23 mouse cellular contexts compared by ENCODE assay signal in genomic region chr9:103475414-103475813, GRCm38 (mm10). TPM values are rescaled to one million over a fixed set of nuclear protein-coding genes. Genes with fewer than 3 reads are reported as not detected.
DNase-seq lines count a peak whose midpoint lies in the region; ATAC-seq lines count a peak whose summit lies in the region.
"Had no signal": no experiment of that assay in that cellular context is flagged by ENCODE, and none has a peak within 500 bp of the region (broad histone marks: within the 10 kb centered on the region; RNA-seq: fewer than 3 reads in every experiment).

No protein-coding gene starts in this region.

- no peak for ATAC-seq in kidney, embryonic 14.5 days (ENCODE audit: low FRiP score, low TSS enrichment)
- ATAC-seq in liver, embryonic 12.5 days: peak; percentile 22; the same call in 1 of the 2 replicates
- ATAC-seq in liver, embryonic 11.5 days (replicated peaks; ENCODE audit: low FRiP score): no peak
- ATAC-seq: CD4-positive, CD25-positive, alpha-beta regulatory T cell, adult 4 months; forebrain, embryonic 13.5 days; midbrain, embryonic 13.5 days had no signal

- no peak overlapping the region for H3K4me2 ChIP-seq in kidney, embryonic 14.5 days (replicated peaks; ENCODE audit: low read depth, low read length)
- no peak overlapping the region for H3K4me2 ChIP-seq in liver, embryonic 12.5 days
- no peak overlapping the region for H3K4me2 ChIP-seq in liver, embryonic 11.5 days
- H3K4me2 ChIP-seq: embryonic facial prominence, embryonic 13.5 days; forebrain, embryonic 13.5 days; heart, embryonic 11.5 days; midbrain, embryonic 13.5 days had no signal

- H3K9ac ChIP-seq in kidney, embryonic 14.5 days (ENCODE audit: low read depth, low read length): no peak overlapping the region
- H3K9ac ChIP-seq in liver, embryonic 12.5 days: no peak overlapping the region
- no peak overlapping the region for H3K9ac ChIP-seq in liver, embryonic 11.5 days (ENCODE audit: low read depth, low read length)
- H3K9ac ChIP-seq: embryonic facial prominence, embryonic 13.5 days; forebrain, embryonic 13.5 days; midbrain, embryonic 13.5 days had no signal

- peak; percentile 63 for DNase-seq in kidney, adult 11 months
- DNase-seq in liver, embryonic 11.5 days (ENCODE audit: low spot score): no peak
- DNase-seq in kidney, postnatal 36 days: peak; percentile 69 to 78
- DNase-seq in yolk sac, embryonic 10.5 days (ENCODE audit: low spot score): peak; percentile 17
- no peak for DNase-seq in urinary bladder, adult 2 months (ENCODE audit: low spot score)
- no peak for DNase-seq in thymus, postnatal 25 days
- DNase-seq: adrenal gland, postnatal 14 days; cerebellum, adult 8-10 months; cerebellum, postnatal 36 days; embryo, embryonic 11 days; heart, postnatal 10 days; lung, adult 2 months; lung, postnatal 14 days had no signal

- no peaks in the 10 kb centered on the region for H3K36me3 ChIP-seq in kidney, embryonic 14.5 days (ENCODE audit: control insufficient read depth, insufficient read depth, low read length)
- H3K36me3 ChIP-seq in liver, embryonic 12.5 days: no peaks in the 10 kb centered on the region
- H3K36me3 ChIP-seq in liver, embryonic 11.5 days (ENCODE audit: control insufficient read depth, insufficient read depth, low read length): no peaks in the 10 kb centered on the region
- H3K36me3 ChIP-seq: embryonic facial prominence, embryonic 13.5 days; midbrain, embryonic 13.5 days had no signal

- no peaks in the 10 kb centered on the region for H3K9me3 ChIP-seq in kidney, embryonic 14.5 days (ENCODE audit: control insufficient read depth, low read length)
- H3K9me3 ChIP-seq in liver, embryonic 12.5 days (replicated peaks): no peaks in the 10 kb centered on the region
- no peaks in the 10 kb centered on the region for H3K9me3 ChIP-seq in liver, embryonic 11.5 days (ENCODE audit: control insufficient read depth, low read length)
- H3K9me3 ChIP-seq: embryonic facial prominence, embryonic 13.5 days; forebrain, embryonic 13.5 days; midbrain, embryonic 13.5 days had no signal

- no peak overlapping the region for H3K27ac ChIP-seq in kidney, embryonic 14.5 days (ENCODE audit: low read depth, low read length)
- no peak overlapping the region for H3K27ac ChIP-seq in liver, embryonic 12.5 days
- H3K27ac ChIP-seq in liver, embryonic 11.5 days (ENCODE audit: low read depth, low read length): no peak overlapping the region
- H3K27ac ChIP-seq: embryonic facial prominence, embryonic 13.5 days; stomach, postnatal 0 days had no signal

- no peak overlapping the region for H3K4me3 ChIP-seq in kidney, embryonic 14.5 days (ENCODE audit: low read length)
- H3K4me3 ChIP-seq in liver, embryonic 12.5 days: no peak overlapping the region
- no peak overlapping the region for H3K4me3 ChIP-seq in liver, embryonic 11.5 days (ENCODE audit: low read depth, low read length)
- H3K4me3 ChIP-seq: embryonic facial prominence, embryonic 13.5 days; erythroblast, embryonic 14.5 days; forebrain, embryonic 13.5 days; midbrain, embryonic 13.5 days had no signal

- no peaks in the 10 kb centered on the region for H3K27me3 ChIP-seq in kidney, embryonic 14.5 days (ENCODE audit: control insufficient read depth, insufficient read depth, low read length)
- H3K27me3 ChIP-seq in liver, embryonic 12.5 days (replicated peaks): no peaks in the 10 kb centered on the region
- H3K27me3 ChIP-seq in liver, embryonic 11.5 days (replicated peaks; ENCODE audit: control insufficient read depth, insufficient read depth, low read length): no peaks in the 10 kb centered on the region
- H3K27me3 ChIP-seq: forebrain, embryonic 13.5 days; midbrain, embryonic 13.5 days had no signal

- 0 out of 2 replicates have a peak, but pooled peaks cover 5% of the 10 kb centered on the region for H3K4me1 ChIP-seq in kidney, embryonic 14.5 days (ENCODE audit: control insufficient read depth, insufficient read depth, low read length)
- H3K4me1 ChIP-seq in liver, embryonic 12.5 days: peaks cover 11% of the 10 kb centered on the region
- H3K4me1 ChIP-seq in liver, embryonic 11.5 days (replicated peaks; ENCODE audit: control insufficient read depth, insufficient read depth, low read length): 0 out of 2 replicates have a peak, but pooled peaks cover 5% of the 10 kb centered on the region

- 87% methylated on average over 6 of the region's 6 CpGs for WGBS in kidney, embryonic 14.5 days
- WGBS in liver, embryonic 12.5 days (ENCODE audit: insufficient replicate concordance): 52% methylated on average over 6 of the region's 6 CpGs
- WGBS in liver, embryonic 11.5 days: 71% methylated on average over 6 of the region's 6 CpGs

RNA-seq across cellular contexts. Expression of gene Bfsp2, which starts 4.8 kb away (rescaled TPM):
- polyA plus RNA-seq in kidney, embryonic 14.5 days (2014; fragmentation: Nextera tagmentation; extraction: Ambion mirVana): 0.60 and 0.70 TPM in 2 replicates
- polyA plus RNA-seq in liver, embryonic 12.5 days (2016; fragmentation: Nextera tagmentation; extraction: Ambion mirVana): 0.41 and 0.62 TPM in 2 replicates
- polyA plus RNA-seq in liver, embryonic 11.5 days (2014; fragmentation: Nextera tagmentation; extraction: Ambion mirVana): 0.42 and 0.55 TPM in 2 replicates
- 0.10 and 0.11 TPM in 2 replicates for polyA plus RNA-seq in urinary bladder, adult 2 months (2012; rRNA removed)
- polyA plus RNA-seq: gonadal fat pad, adult 2 months had no signal

Comparison
In these comparisons a context has a peak if more than half of its experiments do, and no peak if none do; other contexts are left out.
1. DNase-seq: peak in kidney, adult 11 months (single experiment), kidney, postnatal 36 days (2 of 2) and yolk sac, embryonic 10.5 days (single experiment); none in liver, embryonic 11.5 days (single experiment), urinary bladder, adult 2 months (single experiment) and thymus, postnatal 25 days (single experiment).